Mouse (Mus musculus): ENCODE measurements around the gene Cyp11a1.
A peak's percentile ranks its signal among the peaks of the same experiment; 100 is the strongest.

Cyp11a1 gene

DNA sequence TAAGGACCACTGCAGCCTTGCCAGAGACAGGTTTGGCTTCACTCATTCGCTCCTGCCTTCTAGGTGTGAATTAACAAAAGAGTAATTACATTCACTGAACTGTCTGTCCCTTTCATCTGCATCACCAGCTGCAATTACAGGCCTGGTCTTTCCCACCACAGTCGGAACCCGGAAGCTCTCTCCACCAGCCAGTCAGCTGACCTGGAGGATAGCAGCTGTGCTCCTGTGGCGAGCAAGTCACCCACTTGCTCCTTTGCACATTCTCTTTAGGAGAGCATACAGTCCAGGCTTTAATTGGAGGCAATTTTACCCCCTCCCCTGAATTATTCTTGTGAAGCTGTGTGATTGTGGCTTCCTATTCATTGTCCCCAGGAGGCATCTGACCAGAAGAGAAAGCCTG, 39.4 kb downstream of the Cyp11a1 start:
- DNase-seq, result no peak

DNA sequence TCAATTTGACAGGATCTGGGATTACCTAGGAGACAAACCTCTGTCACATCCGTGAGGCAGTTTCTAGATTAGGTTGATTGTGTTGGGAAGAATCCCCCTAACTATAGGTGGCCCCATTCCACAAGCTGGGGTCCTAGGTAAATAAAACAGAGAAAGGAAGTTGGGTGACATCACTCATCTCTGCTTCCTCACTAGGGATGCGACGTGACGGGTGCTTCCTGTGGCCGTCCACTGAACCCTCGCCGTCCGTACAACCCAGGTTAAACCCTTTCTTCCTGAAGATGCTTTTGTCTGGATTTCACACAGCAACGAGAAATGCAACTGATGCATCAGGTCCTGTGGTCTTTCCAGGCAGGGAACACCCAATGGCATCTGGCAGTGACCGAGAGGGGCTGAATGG, 40.9 kb downstream of the Cyp11a1 start:
- DNase-seq, result no peak

DNA sequence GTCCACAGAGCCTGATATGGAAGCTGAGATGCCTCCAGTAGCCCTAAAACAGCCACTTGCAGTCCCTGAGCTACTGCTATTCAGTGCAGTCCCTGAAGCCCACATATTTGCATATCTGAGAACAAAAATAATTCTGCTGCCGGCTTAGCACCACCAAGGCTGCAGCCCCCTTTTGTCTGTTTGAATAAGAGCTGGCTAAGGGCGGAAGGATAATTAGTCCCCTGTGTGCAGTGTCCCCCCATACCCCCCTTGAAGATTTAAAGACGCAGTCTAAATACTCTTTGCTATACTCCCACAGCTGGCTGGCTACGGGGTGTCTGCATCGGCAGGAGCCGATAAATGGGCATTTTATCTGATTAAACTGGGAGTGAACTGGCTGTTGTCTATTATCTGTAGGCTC, 42.4 kb downstream of the Cyp11a1 start:
- no peak for DNase-seq

DNA sequence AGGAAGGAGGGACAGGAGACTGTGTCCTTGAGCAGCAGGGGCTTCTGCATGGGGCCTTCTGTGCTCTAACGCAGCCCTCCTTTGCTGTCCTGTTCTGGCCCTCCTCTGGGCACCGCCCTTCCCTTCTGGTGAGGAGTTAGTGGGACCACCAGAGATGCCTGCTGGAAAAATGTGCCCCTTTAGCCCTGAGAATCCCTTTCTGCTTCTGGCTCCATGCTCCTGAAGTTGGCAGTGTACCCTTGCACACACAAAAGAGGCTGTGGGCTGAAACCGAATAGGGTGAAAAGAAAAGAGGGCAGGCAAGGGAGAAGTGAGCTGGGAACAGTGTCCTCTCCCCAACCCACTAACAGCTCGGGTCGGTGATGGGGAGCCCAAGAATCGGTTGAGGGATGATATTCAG, 43.0 kb downstream of the Cyp11a1 start:
- no peak for DNase-seq

DNA sequence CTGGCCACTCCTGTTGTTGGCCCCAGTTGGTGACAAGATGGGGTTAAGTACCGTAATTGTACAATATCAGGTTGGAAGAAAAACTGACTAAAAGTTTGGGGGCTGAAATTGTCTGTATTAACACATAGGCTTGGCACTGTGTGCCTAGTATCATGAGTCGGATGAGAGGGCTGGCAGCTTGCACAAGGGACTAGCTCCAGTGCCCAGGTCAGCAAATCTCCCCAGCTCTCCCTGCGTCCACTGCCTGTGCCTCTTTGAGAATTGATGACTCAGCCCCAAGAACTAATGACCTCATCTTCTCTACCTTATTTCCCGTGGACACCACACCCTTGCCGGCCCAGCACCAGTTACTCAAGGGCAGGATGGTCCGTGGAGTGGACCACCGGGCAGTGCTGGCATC, 43.6 kb downstream of the Cyp11a1 start:
- DNase-seq, result no peak

DNA sequence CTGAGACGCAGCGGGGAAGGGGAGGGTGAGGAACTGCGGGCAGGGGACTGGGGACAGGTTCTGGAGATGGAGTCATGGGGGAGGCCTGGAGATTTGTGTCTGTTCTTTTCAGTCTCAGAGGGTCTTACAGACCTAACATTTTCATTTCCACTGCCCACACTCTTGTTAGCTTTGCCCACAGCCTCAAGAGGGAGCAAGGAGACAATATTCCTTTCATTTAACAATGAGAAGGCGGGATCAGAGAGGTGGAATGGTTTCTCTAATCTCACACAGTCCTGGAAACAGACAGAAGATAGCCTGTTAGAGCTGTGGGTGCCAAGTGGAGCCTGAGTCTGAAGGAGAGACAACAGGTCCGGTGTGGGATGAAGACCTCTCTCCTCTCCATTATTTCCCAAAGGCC, 45.7 kb downstream of the Cyp11a1 start:
- DNase-seq, result no peak

DNA sequence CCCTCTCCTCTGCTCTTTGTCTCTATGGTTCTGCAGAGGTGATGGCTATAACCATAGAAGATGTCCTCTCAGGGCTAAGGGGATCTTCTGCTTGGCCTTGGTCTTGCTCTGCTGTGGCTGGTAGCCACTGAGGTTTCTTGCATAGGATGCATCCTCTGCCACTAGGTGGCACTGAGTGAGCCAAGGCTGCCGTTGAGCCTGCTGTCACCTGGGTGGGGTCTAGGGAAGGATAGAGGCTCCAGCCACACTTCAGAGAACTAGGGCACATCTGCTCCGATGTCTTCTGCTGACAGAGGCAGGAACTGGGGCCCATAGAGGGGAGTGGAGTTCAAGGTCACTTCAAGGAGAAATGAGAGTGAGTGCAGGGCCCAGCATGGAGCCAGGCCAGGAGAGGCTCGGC, 46.9 kb downstream of the Cyp11a1 start:
- DNase-seq, result peak; percentile 22 to 33

DNA sequence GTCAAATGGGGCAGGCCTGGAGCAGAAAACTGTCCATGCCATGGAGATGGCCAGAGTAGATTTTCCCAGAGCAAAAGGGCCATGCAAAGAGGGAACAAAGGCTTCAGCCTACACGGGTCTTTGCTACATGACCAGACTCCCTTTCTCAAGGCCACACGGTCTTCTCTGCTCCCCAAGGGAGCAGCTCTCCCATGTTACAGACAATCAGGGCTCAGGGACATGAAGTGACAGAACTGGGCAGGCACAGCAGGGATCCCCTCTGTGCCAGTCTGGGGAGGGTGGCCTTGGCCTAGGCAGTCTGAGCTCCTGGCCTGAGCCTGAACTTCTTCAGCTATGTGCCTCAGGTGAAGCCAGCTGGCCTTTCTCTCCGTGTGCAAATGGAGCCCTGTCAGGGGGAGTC, 47.3 kb downstream of the Cyp11a1 start:
- DNase-seq, result no peak

DNA sequence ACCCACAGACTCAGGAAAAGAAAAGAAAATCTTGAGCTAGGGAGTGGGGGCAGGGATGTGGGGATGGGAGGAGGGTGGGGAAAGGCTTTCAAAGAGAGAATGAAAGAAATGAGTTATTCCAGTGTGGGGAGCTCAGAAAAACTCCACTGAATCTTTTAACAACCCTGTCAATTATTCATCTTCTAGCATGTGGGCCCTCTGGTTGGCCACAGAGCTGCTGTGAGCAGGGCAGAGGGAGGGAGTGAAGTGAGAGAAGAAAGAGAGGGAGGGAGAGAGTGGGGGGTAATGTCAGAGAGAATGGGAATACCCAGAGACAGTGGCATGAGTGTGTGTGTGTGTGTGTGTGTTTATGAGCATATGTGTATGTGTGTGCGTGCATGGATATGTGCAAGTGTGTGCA, 47.8 kb downstream of the Cyp11a1 start:
- DNase-seq, result no peak

DNA sequence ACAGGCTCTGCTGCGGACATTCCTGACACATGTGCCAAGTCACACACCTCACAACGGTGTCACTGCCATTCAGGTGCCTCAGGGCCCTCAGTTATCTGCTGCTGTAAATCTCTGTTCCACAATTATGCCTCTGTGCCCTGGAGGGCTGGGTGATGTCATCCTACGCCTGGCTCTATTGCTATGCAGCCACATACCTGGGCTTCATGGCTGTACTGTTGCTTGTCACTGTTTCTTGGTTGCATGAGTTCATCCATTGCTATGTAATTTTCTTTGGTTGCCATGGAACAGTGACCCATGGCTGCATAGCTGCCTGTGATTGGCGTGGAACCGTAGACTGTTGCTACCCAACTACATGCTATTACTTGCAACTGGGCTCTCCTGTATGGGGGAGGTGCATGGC, 49.5 kb downstream of the Cyp11a1 start:
- DNase-seq, result no peak

DNA sequence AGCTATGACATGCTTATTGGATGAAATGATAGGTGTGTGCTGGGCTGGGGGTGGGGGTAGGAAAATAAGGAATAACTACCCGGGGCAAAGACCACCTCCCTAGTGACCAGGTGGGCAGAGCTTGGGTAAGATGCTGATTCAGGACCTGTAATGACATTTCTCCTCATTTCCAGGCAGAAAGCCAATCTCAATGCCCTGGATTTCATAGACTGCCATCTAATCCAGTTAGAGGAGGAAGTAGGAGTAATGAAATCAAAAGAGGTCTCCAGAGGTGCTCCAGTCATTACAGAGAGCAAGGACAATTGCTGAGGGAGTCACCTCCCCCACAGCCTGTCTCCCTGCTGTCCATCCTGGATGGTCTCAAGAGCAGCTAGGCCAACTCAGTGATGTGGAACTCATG, 53.7 kb downstream of the Cyp11a1 start:
- DNase-seq, result no peak

DNA sequence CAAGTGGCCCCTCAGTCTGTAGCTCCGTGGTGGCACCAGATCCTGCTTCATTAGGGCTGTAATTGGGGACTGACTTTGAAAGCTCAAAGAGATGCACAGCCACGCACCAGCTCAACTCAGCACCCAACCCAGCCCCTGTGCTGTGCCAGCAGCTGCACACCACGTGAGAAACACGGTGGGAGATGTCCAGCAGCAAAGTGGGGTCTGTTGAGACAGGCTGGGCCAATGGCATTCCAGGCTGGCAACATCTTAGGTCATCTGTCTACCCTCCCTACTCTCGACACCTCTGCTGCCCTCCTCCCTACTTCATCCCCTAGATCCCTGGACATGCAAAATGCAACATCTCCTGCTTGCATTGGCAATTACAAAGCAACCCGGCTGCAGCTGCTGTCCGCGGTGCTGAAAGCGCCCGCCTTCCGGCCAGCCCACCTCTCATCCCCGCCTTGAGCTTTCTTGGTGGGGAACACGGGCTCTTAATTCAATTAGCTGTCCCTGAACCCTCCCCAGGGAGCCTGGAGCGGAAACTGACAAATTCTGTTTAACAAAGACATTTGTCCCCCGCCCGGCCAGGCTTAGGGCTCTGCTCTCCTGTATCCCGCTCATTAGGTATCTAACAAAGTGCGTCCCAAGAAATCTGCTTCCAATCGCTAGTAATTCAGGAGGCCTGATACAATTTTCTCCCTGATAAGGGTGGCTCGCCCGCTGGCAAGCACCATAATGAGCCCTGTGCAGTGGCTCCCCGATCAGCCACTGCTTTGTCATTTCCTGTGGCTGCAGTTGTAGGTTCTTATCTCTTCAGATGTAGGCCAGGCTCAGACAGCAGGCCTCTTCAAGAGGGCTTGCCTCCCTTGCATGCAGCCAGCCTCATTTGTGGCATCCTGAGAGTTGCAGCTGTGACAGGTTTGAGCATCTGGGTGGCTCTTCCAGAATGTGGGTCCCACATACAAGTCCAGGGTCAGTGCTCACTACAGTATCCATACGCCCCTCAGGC, 54.8 kb downstream of the Cyp11a1 start:
- DNase-seq, result no peak

DNA sequence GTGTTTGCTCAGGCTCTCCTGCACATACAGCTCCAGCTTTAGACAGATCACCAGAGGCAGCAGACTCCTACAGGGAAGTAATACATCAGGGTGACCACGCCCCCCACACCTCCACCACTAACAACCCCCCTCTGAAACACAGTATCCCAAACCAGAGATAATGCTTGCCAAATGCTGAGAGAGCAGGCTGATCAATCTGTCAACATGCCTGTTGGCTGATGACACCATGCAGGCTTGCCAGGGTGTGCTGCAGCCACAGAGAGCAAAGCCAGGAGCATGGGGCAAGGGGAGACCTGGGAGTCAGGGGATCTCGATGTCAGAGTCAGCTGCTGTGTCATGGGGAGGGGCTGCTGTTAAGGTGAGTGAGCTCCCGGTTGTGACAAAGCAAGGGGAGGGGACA, 57.3 kb downstream of the Cyp11a1 start, which contains the start of gene Stra6:
Gene Stra6 (plus strand): TSS at position 258 of the 400 bp plus-strand sequence.
- no peak for DNase-seq

DNA sequence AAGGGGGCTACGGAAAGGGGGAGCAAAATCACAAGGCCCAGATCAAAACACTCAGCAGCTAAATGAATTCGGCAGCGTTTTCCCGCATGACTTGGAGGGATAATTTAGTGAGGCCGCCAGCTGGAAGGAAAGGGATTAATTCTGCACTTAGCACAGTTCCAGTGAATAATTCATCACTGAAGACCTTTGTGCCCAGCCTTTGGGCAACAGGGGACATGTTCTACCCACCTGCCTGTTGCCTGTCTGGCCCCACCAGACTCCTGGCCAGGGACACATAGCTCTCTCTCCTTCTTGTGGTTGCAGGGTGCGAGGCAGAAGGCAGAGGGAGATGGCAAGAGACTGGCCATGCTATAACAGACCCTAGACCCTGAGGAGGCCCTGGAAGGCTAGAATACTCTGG, 59.3 kb downstream of the Cyp11a1 start:
- no peak for DNase-seq

DNA sequence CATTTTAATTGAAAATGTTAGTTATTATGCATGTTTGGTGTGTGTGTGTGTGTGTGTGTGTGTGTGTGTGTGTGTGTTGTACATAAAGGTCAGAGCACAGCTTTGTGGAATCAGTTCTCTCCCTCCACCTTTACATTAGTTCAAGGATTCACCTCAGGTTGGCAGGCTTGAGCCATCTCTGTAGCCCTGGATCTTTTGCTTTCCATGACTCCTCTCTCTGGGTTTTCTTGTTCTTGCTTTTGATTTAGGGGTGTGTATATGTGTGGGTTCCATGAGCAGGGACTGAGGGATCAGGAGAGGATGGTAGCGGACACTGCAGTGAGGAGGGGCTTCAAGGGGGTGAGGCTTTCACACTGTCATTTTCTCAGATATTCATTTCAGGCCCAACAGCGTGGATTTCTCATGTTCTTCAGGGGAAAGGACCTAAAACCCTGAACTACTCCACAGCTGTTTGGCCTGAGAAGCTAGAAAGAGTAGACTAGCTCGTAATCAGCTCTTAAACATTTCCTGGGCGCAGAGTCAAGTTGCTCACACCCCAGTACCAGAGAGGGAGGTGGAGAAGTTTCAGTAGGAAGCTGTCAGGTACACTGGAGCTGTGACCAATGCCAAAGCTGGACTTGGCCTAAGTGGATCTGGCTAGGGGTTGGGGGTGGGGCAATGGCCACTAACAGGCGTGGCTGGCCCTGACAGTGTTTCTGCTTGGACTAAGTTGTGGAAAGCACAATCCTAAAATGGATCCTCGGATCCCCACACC, 59.9 kb downstream of the Cyp11a1 start:
- peak; percentile 12 to 37 for DNase-seq

DNA sequence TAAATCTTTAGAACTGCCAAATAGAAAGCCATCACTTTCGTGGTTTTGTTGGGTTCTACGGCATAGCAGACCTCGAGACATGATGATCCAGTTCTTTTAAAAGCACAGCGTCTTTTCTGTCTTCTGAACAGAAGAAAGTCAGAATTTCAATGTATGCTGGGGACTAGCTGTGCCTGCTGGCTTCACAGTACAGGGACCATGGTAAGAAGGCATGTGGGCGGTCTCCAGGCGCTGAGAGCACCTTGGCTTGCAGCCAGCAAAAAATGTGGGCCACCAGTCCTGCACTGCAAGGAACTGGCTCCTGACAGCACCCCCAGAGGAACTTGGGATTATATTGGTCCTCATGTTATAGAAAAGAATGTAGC, 60.5 kb downstream of the Cyp11a1 start:
- DNase-seq, result no peak

DNA sequence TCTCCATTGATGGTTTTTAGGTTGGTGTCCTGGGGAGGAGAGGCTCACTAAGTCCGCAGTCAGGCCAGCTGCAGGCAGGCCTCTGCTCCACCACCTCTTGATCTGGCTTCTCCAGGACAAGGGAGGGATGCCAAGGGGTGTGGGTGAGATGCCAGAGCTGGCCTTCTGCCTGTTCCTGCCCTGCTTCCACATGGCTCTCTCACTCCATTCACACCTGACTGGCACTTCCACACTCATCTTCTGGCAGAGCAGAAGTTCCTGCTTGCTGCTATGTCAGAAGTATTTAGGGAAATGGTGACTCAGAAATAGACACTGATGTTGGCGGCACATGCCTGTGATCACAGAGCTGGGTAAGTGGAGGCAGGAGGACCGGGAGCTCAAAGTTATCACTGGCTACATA, 61.3 kb downstream of the Cyp11a1 start:
- no peak for DNase-seq

DNA sequence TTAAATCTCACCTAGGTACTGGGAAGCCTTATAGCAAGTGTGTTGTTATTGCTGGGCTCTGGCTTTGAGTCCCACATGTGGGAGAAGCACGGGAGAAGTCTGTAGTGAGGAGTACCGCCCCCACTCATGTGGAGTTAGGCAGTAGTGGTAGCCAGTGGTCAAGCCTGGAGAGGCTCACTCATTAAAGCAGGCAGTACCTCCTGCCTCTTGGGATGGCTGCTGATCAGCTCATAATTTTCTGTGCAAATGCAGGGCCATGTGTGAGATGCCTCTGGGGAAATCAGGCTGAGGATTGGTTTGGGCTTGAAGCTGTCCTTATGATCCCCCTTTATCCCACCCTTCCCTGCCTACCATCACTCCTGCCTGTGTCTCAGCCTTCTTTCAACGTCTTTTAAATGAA, 68.3 kb downstream of the Cyp11a1 start:
- DNase-seq, result no peak
